Mouse (Mus musculus) CH12.LX (cell line): ENCODE measurements at regions not wholly inside any gene's neighbourhood (a gene's known extent, or its start where the extent isn't known, plus 50 kb on each side); places are given as distances from the start of the nearest gene placed in this dataset.
A peak's percentile ranks its signal among the peaks of the same experiment; 100 is the strongest.

Source experiments
- DNase-seq: peaks from one replicate; pipeline ENCODE4 v3.0.0-alpha.2; 2013; ENCODE audit errors: extremely low read depth
- H3K27ac ChIP-seq: 2 replicates; pipeline ENCODE4 v1.5.1; 2012; ENCODE audit warnings: low read depth, mild to moderate bottlenecking, control low read depth, moderate library complexity; ENCODE audit not compliant: insufficient read depth
- H3K27me3 ChIP-seq: replicated peaks from 2 replicates; pipeline ENCODE3; 2012; ENCODE audit warnings: inconsistent platforms
- H3K36me3 ChIP-seq, 2 experiments: replicated peaks in 1 of 2; 2 replicates each; pipeline versions ENCODE3 to v1.6.1; 2012; ENCODE audit warnings: inconsistent platforms in 1 of 2, low read length in 1 of 2, mild to moderate bottlenecking in 1 of 2, mixed read lengths in 1 of 2, moderate library complexity in 1 of 2; ENCODE audit not compliant: control insufficient read depth in 1 of 2, insufficient read depth in 1 of 2
- H3K4me1 ChIP-seq, 2 experiments: 2 replicates each; pipeline ENCODE4 v1.6.1; 2012; ENCODE audit warnings: inconsistent platforms in 1 of 2, moderate library complexity in 1 of 2; ENCODE audit not compliant: insufficient read depth in 2 of 2, control insufficient read depth in 1 of 2
- H3K4me2 ChIP-seq: 2 replicates; pipeline ENCODE4 v1.6.1; 2012; ENCODE audit warnings: low read depth, mild to moderate bottlenecking, control low read depth; ENCODE audit not compliant: poor library complexity, insufficient read depth, severe bottlenecking
- H3K4me3 ChIP-seq, 3 experiments: fragments of 150-350 bp in 1 of 3; sonication (generic) in 1 of 3; replicated peaks in 1 of 3; 2 replicates each; pipeline versions ENCODE3 to v1.5.1; 2011 to 2012; ENCODE audit warnings: low read depth in 2 of 3, low read length in 2 of 3, mild to moderate bottlenecking in 2 of 3, moderate library complexity in 2 of 3, control low read depth in 1 of 3, improper control_type of control experiment in 1 of 3, inconsistent platforms in 1 of 3, mixed read lengths in 1 of 3; ENCODE audit not compliant: poor library complexity in 1 of 3
- H3K79me2 ChIP-seq: replicated peaks from 2 replicates; pipeline ENCODE4 v1.6.1; 2012; ENCODE audit warnings: mild to moderate bottlenecking, moderate library complexity; ENCODE audit not compliant: control insufficient read depth, poor library complexity, insufficient read depth, severe bottlenecking; ENCODE audit errors: extremely low read depth
- H3K9ac ChIP-seq: 2 replicates; pipeline ENCODE4 v1.6.1; 2012; ENCODE audit warnings: low read depth, mild to moderate bottlenecking, control low read depth, moderate library complexity; ENCODE audit not compliant: insufficient read depth
- H3K9me3 ChIP-seq: replicated peaks from 2 replicates; pipeline ENCODE3; 2012; ENCODE audit warnings: low read length, inconsistent platforms, mixed read lengths
- BHLHE40 ChIP-seq: IDR thresholded peaks from 2 replicates; pipeline ENCODE4 v1.6.1; 2011; ENCODE audit warnings: mild to moderate bottlenecking, low read depth, low read length, improper control_type of control experiment
- CHD1 ChIP-seq: IDR thresholded peaks from 2 replicates; pipeline ENCODE4 v1.6.1; 2012; ENCODE audit warnings: low read depth, low read length, improper control_type of control experiment, inconsistent platforms
- CHD2 ChIP-seq: IDR thresholded peaks from 2 replicates; pipeline ENCODE4 v1.6.1; 2011; ENCODE audit warnings: low read length, improper control_type of control experiment
- CTCF ChIP-seq, 2 experiments: IDR thresholded peaks in 1 of 2; conservative IDR thresholded peaks in 1 of 2; 2 replicates each; pipeline ENCODE4 v1.5.1; 2011 to 2012; ENCODE audit warnings: low read depth in 2 of 2, low read length in 2 of 2, improper control_type of control experiment in 1 of 2, inconsistent platforms in 1 of 2, mild to moderate bottlenecking in 1 of 2, moderate library complexity in 1 of 2
- E2F4 ChIP-seq: IDR thresholded peaks from 2 replicates; pipeline ENCODE4 v1.6.1; 2011; ENCODE audit warnings: low read depth, low read length, improper control_type of control experiment; ENCODE audit not compliant: insufficient replicate concordance
- EP300 ChIP-seq: IDR thresholded peaks from 2 replicates; pipeline ENCODE4 v1.6.1; 2011; ENCODE audit warnings: low read length, improper control_type of control experiment
- ETS1 ChIP-seq: conservative IDR thresholded peaks from 2 replicates; pipeline ENCODE4 v1.6.1; 2012; ENCODE audit warnings: low read depth, mild to moderate bottlenecking, inconsistent platforms, low read length, improper control_type of control experiment, moderate library complexity
- GABPA ChIP-seq: IDR thresholded peaks from 2 replicates; pipeline ENCODE4 v1.6.1; 2012; ENCODE audit warnings: low read depth, low read length, improper control_type of control experiment, inconsistent platforms; ENCODE audit not compliant: insufficient replicate concordance
- IRF4 ChIP-seq: IDR thresholded peaks from 2 replicates; pipeline ENCODE4 v1.6.1; 2014; ENCODE audit warnings: low read depth, mild to moderate bottlenecking, inconsistent platforms, low read length, improper control_type of control experiment
- JUN ChIP-seq: IDR thresholded peaks from 2 replicates; pipeline ENCODE4 v1.6.1; 2011; ENCODE audit warnings: low read depth, mild to moderate bottlenecking, low read length, improper control_type of control experiment, moderate library complexity; ENCODE audit not compliant: insufficient read depth
- JUND ChIP-seq: conservative IDR thresholded peaks from 2 replicates; pipeline ENCODE4 v1.6.1; 2011; ENCODE audit warnings: low read depth, low read length, improper control_type of control experiment
- KAT2A ChIP-seq: IDR thresholded peaks from 2 replicates; pipeline ENCODE4 v1.6.1; 2012; ENCODE audit warnings: low read length, improper control_type of control experiment, inconsistent platforms; ENCODE audit not compliant: insufficient replicate concordance
- MAFK ChIP-seq: IDR thresholded peaks from 2 replicates; pipeline ENCODE4 v1.6.1; 2011; ENCODE audit warnings: low read length, improper control_type of control experiment; ENCODE audit not compliant: insufficient replicate concordance
- MAZ ChIP-seq: IDR thresholded peaks from 2 replicates; pipeline ENCODE4 v1.6.1; 2012; ENCODE audit warnings: low read depth, mild to moderate bottlenecking, inconsistent platforms, low read length, improper control_type of control experiment, moderate library complexity
- NELFE ChIP-seq: IDR thresholded peaks from 2 replicates; pipeline ENCODE4 v1.6.1; 2011; ENCODE audit warnings: low read depth, low read length, improper control_type of control experiment
- PAX5 ChIP-seq: IDR thresholded peaks from 2 replicates; pipeline ENCODE4 v1.6.1; 2012; ENCODE audit warnings: low read length, inconsistent platforms, mixed read lengths
- POLR2A ChIP-seq: IDR thresholded peaks from 2 replicates; pipeline ENCODE4 v1.6.1; 2011; ENCODE audit warnings: low read depth, mild to moderate bottlenecking, improper control_type of control experiment, low read length
- POLR2AphosphoS2 ChIP-seq: IDR thresholded peaks from 2 replicates; pipeline ENCODE4 v1.6.1; 2011; ENCODE audit warnings: low read depth, low read length, improper control_type of control experiment
- RAD21 ChIP-seq: IDR thresholded peaks from 2 replicates; pipeline ENCODE4 v1.6.1; 2011; ENCODE audit warnings: low read depth, mild to moderate bottlenecking, low read length, improper control_type of control experiment, moderate library complexity
- RCOR1 ChIP-seq: conservative IDR thresholded peaks from 2 replicates; pipeline ENCODE4 v1.6.1; 2012; ENCODE audit warnings: low read depth, mild to moderate bottlenecking, inconsistent platforms, low read length, improper control_type of control experiment
- SIN3A ChIP-seq: IDR thresholded peaks from 2 replicates; pipeline ENCODE4 v1.6.1; 2012; ENCODE audit warnings: low read length, improper control_type of control experiment, inconsistent platforms
- TBP ChIP-seq: conservative IDR thresholded peaks from 2 replicates; pipeline ENCODE4 v1.6.1; 2011; ENCODE audit warnings: low read depth, low read length, improper control_type of control experiment
- UBTF ChIP-seq: IDR thresholded peaks from 2 replicates; pipeline ENCODE4 v1.6.1; 2012; ENCODE audit warnings: low read depth, mild to moderate bottlenecking, inconsistent platforms, low read length, improper control_type of control experiment, moderate library complexity
- ZKSCAN1 ChIP-seq: IDR thresholded peaks from 2 replicates; pipeline ENCODE4 v1.6.1; 2012; ENCODE audit warnings: low read depth, inconsistent platforms, low read length, improper control_type of control experiment, borderline replicate concordance
- ZMIZ1 ChIP-seq: IDR thresholded peaks from 2 replicates; pipeline ENCODE4 v1.6.1; 2012; ENCODE audit warnings: low read depth, mild to moderate bottlenecking, inconsistent platforms, low read length, improper control_type of control experiment
- dilution Hi-C: fragments of 300-500 bp; cut with MboI; formaldehyde crosslinking; loops from 2 replicates; pipeline ENCODE4 v1.14.3; 2020; ENCODE audit warnings: low sequenced_read_pairs; ENCODE audit not compliant: extremely low pct_unique_long_range_greater_than_20kb, extremely low pct_ligation_motif_present
- in situ Hi-C: fragments of 300-500 bp; cut with MboI; formaldehyde crosslinking; loops from 3 replicates; pipeline ENCODE4 v1.14.3; 2019; ENCODE audit warnings: low sequenced_read_pairs, low pct_ligation_motif_present, low pct_unique_long_range_greater_than_20kb, mixed read lengths

GRCm38 (mm10) chr1:183633810-183634209 is 215.8 kb downstream of the Hhipl2 start:
- peak overlapping the region; percentile 26; the same call in 1 of the 2 replicates for H3K4me2 ChIP-seq
- dilution Hi-C loops, result no loop called here
- peak; percentile 72 for DNase-seq

GRCm38 (mm10) chr1:183634836-183635235 is 216.8 kb downstream of the Hhipl2 start:
- Histone ChIP-seq H3K79me2 (no peaks in the 10 kb centered on the region), H3K9ac (no peak overlapping the region), H3K36me3 (no peaks in the 10 kb centered on the region), H3K4me1 (peaks cover 6 to 32% of the 10 kb centered on the region in 2 experiments), H3K9me3 (no peaks in the 10 kb centered on the region), H3K4me3 (no peak overlapping the region), H3K27ac (no peak overlapping the region), H3K27me3 (no peaks in the 10 kb centered on the region), H3K4me2 (no peak overlapping the region)
- TF ChIP-seq IRF4 (no peak), ZKSCAN1 (no peak), TBP (no peak), MAFK (no peak), CHD1 (no peak), POLR2A (no peak), GABPA (no peak), EP300 (no peak), SIN3A (no peak), UBTF (no peak), E2F4 (no peak), POLR2AphosphoS2 (no peak), ZMIZ1 (no peak), BHLHE40 (no peak), CTCF (conservative IDR thresholded peaks at IDR 0.05 in 1 of 2, IDR thresholded peaks at IDR 0.05 in 1 of 2; ENCODE audit: low read depth in 2 of 2, low read length in 2 of 2) (no peak), RCOR1 (no peak), NELFE (no peak), RAD21 (no peak)
- dilution Hi-C loops (no loop called here), in situ Hi-C loops (no loop called here)
- DNase-seq, result no peak

More at GRCm38 (mm10) chr1:183633810-183634209, 215.8 kb downstream of the Hhipl2 start:
- Histone ChIP-seq H3K9ac (no peak overlapping the region), H3K79me2 (no peaks in the 10 kb centered on the region), H3K27me3 (no peaks in the 10 kb centered on the region), H3K4me1 (peaks cover 6 to 32% of the 10 kb centered on the region in 2 experiments), H3K36me3 (no peaks in the 10 kb centered on the region), H3K27ac (no peak overlapping the region), H3K4me3 (no peak overlapping the region), H3K9me3 (no peaks in the 10 kb centered on the region)
- 0 out of 2 replicates have a peak, but pooled peaks have one; percentile 17 for TF ChIP-seq JUN
- 0 out of 2 replicates have a peak, but pooled peaks have one; percentile 42 for TF ChIP-seq KAT2A
- no peak for TF ChIP-seq CTCF (conservative IDR thresholded peaks at IDR 0.05 in 1 of 2, IDR thresholded peaks at IDR 0.05 in 1 of 2; ENCODE audit: low read depth in 2 of 2, low read length in 2 of 2)
- no peak for TF ChIP-seq CHD2
- TF ChIP-seq JUND, result peak; percentile 51
- peak; percentile 38; the same call in 1 of the 2 replicates for TF ChIP-seq EP300
- TF ChIP-seq GABPA, result peak; percentile 19; the same call in 1 of the 2 replicates
- TF ChIP-seq MAZ, result no peak
- no peak for TF ChIP-seq PAX5
- TF ChIP-seq BHLHE40, result peak; percentile 16; the same call in 1 of the 2 replicates
- no peak for TF ChIP-seq ZKSCAN1
- peak; percentile 65 for TF ChIP-seq ETS1
- in situ Hi-C loops, result no loop called here
